Mouse (Mus musculus): ENCODE data around the gene Fam126b.

GRCm38 (mm10) chr1:58504577-58505254, 81.4 kb downstream of the Fam126b start, which contains the start of gene Orc2:
- TF ChIP-seq CTCF (IDR thresholded peaks at IDR 0.05; ENCODE audit: extremely low read depth, insufficient read length, insufficient replicate concordance, low read depth, low read length), result no peak
- peak; percentile 76 for TF ChIP-seq POLR2A (IDR thresholded peaks at IDR 0.05; ENCODE audit: low read depth, low read length)

Data from small intestine, adult 2 months (tissue).